Mouse (Mus musculus): Measurements from ENCODE around the gene Prr3.
A peak's percentile ranks its signal among the peaks of the same experiment; 100 is the strongest.
"Not testable (repeated sequence)": the region's sequence is repeated elsewhere in the genome, so short reads cannot be mapped to it uniquely, and the experiment has no call there.

Gene Prr3

DNA sequence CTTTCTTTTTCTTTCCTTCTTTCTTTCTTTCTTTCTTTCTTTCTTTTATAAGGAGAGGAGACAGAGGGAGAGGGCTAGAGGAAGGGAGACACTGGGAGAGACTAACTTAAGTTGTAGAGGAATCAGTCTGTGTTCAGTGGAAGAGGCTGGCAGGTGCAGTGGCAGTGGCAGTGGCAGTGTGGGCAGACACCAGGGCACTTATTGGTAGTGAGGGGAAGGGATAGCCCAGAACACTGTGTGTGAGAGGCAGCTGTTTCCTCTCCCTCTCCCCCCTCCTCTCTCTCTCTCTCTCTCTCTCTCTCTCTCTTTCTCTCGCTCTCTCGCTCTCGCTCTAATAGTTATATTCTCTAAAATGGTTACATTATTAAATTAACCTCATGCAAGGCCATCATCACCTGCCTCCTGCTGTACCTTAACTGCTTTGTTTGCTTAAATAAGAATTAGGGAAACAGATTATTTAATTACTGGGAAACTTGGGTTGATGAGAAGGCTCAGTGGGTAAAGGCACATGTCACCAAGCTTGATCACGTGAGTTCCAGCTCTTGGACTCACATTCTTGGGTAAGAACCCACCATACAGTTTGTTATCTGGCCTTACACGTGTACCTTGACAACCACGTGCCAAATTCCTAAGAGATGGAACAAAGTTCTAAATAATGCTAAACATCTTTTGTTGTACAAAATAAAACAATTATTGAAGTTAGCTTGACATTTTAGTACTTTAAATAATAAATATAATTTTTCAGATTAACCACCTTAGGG, 18.7 kb upstream of the Prr3 start:
- no peak for DNase-seq (ENCODE audit: low read depth)

DNA sequence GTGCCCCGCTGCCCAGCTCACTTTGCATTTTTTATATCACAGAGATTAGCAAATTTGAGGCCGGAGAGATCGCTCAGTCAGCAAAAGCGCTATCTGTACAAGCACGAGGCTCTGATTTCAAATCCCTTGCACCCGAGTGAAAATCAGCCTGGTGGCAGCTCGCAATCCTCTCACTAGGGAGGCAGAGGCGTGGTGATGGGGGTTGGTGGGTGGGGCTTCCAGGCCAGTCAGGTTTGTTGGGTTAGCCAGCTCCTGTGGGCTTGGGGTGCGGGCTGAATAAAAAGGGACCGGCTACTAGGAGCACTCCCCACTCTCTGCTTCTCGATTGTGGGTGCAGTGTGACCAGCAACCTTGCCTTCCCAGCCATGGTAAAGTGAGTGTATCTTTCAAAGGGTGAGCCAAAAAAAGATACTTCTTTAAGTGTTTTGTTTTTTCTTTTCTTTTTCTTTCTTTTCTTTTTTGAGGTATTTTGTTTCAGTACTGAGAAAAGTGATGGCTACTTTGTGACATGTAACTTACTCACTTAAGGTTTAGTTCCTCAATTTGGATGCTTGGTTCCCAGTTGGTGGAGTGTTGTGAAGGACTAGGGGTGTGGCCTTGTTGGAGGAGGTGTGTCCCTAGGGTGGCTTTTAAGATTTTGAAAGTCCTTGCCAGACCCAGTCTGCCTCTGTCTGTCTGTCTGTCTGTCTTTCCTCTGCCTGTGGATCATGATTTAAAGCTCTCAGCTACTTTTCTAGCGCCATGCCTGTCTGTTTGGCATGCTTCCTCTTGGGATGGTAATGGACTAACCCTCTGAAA, 17.9 kb upstream of the Prr3 start:
- no peak for DNase-seq (ENCODE audit: low read depth)

DNA sequence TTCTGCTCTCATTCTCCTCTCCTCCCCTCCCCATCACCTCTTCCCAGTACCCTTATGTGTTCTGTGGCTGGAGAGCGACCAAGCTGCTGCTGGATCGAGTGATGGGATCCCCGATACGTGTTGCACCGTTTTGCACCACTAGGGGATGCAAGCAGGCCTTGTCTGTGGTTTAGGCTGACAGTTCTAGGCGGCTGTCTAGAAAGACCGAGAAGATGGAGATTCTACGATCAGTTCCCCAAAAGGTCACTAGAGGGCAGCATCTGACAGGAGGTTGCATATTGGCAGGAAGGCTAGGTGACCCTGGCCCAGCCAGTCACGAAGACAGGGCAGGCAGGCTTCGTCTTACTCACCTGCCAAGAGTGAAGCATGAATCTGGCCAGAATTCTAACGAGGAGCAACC, 16.9 kb upstream of the Prr3 start:
- peak; percentile 97 for DNase-seq (ENCODE audit: low read depth)

DNA sequence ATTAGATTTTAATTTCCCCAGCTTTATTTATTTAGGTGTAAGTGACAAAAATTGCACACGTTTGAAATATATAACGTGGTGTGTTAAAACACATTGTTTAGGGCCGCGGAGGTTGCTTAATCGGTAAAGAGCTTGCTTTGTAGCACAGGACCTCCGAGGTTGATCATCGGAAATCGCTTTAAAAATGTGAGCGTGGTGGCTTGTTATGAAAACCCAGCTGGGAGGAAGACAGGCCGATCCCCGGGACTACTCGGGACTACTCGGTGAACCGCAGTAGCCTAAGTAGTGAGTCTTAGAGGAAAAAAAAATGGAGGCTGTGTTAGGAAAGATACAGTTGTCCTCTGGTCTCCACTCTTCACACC, 14.8 kb upstream of the Prr3 start:
- DNase-seq (ENCODE audit: low read depth): no peak

DNA sequence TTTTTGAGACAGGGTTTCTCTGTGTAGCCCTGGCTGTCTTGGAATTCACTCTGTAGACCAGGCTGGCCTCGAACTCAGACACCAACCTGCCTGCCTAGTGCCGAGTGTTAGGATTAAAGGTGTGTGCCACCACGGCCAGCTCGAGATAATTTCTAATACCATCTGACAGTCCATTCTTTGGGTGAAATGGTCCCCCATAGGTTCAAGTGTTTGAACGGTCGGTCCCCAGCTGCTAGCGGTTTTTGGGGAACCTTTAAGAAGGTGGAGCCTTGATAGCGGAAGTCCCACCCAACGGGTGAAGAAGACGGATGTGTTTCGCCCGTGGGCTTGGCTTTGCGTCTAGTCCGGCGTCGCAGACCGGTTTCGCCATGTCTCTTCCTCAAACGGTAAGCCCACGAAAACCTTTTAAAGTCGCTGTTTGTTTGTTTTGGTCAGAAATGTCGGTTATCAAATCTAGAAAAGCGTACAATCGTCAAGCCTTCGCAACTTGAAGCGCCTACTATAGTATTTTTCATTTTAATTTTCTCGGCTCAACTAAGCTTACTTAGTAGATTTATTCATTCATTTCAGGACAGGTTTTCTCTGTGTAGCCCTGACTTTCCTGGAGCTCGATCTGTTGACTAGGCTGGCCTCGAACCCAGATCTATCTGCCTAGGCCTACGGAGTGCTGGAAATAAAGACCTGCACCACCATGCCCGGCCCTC, 14.3 kb upstream of the Prr3 start:
- DNase-seq (ENCODE audit: low read depth): peak; percentile 53

DNA sequence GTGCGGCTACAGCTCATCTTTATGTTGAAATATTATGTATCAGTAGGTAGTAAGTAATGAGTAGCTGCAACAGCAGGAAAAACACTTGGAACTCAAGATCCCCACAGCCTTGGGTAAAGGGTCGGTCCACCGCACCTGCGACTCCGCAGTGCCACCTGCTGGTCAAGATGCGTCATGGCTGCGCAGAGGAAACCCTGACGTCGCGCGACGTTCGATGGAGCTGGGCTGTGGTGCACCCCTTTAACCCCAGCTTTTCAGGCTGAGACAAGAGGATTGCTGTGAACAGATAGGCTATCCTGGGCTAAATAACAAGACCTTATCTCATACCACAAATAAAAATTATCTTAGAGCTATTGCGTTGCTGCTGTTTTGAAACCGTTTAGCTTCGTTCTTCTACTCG, 13.6 kb upstream of the Prr3 start:
- DNase-seq (ENCODE audit: low read depth): peak; percentile 64

DNA sequence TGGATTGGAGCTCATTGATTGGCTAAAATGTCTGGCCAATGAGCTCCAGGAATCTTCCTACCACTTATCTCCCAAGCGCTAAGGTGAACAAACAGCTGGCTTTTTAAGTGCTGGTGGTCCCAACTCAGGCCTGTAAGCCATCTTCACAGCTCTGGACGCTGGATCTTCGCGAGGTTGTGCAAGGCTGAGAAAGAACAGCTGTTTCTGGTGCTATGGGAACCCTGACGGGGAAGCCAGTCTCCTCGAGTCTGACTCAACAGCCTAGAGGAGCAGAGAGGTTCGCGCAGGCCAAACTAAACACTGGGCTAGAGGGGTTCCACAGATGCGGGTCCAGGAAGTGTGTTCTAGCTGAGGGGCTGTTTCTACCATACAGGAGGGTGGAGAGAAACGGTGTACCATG, 11.7 kb upstream of the Prr3 start:
- no peak for DNase-seq (ENCODE audit: low read depth)

DNA sequence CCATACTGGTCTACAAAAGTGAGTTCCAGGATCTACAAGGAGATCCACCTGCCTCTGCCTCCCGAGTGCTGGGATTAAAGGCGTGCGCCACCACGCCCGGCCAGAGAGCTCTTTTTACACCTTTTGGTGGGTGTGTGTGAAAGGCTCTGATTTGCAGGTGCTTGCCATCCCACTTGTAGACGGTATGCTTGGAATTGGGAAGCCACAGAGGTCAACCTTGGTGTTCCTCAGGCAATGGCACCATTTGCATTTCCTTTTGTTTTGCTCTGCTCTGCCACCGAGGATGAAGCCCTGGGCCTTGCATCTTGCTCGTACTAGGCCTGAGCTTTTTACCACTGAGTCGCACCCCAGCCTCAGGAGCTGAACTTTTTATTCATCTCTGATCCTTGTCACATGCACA, 1.7 kb upstream of the Prr3 start:
- DNase-seq (ENCODE audit: low read depth): no peak

DNA sequence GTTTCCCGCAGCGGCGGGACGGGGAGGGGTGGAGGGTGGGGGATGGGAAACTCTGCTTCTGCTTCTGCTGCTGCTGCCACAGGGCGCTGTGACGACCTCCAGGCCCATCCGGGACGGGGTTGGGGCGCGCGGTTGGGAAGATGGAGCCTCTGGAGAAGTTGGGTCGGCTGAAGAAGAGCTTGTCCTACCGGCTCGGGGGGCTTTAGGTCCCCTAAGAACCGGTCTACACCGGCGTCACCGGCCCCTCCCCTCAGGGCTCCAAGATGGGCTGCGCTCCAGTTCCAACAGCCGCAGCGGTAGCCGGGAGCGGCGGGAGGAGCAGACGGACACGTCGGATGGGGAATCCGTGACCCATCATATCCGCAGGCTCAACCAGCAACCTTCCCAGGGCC, 323 bp upstream of the Prr3 start:
- DNase-seq (ENCODE audit: low read depth): no peak

DNA sequence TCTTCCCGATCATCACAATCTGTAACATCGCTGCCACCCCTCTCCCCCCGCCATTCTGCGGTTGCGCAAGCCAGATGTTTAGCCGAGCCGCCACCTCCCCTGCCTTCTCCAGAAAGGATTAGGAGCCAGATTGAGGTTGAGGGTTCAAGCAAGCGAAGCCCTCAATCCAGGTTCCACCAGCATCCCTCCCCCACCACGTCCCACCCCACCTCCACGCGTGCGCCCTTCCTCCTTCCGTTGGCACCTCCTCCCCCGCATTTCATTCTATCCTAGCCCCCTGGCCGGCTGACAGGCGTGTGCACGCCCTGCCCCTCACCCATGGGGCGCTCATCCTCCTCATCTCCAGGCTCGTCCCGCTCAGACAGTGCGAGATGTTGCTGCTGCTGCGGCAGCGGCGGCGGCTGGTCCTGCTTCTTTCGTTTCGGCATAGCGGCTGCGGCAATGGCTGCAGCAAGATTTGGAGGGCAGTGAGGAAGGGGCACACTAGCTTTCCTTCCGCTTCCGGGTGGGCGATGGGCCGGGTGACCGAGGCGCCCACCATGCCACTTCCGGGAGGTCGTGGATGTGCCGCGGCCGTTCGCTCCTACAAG, 1.1 kb downstream of the Prr3 start:
- DNase-seq (ENCODE audit: low read depth): no peak

DNA sequence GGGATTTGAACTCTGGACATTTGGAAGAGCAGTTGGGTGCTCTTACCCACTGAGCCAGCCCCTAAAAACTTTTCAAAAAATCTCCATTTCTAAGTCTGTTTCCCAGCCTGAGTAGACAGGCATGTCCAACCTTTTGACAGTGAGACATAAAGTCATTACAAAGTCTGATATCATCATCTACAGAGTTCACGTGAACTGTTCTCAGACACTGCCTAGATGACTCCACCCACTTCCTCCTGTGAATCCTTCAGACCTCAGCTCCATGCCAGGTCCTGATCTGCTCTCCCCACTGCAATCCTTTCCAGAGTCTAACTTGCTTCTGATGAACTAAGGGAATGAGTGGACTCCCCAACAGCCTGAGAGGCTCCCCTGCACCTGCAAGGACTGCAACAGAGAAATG, 7.9 kb downstream of the Prr3 start:
- no peak for DNase-seq (ENCODE audit: low read depth)

DNA sequence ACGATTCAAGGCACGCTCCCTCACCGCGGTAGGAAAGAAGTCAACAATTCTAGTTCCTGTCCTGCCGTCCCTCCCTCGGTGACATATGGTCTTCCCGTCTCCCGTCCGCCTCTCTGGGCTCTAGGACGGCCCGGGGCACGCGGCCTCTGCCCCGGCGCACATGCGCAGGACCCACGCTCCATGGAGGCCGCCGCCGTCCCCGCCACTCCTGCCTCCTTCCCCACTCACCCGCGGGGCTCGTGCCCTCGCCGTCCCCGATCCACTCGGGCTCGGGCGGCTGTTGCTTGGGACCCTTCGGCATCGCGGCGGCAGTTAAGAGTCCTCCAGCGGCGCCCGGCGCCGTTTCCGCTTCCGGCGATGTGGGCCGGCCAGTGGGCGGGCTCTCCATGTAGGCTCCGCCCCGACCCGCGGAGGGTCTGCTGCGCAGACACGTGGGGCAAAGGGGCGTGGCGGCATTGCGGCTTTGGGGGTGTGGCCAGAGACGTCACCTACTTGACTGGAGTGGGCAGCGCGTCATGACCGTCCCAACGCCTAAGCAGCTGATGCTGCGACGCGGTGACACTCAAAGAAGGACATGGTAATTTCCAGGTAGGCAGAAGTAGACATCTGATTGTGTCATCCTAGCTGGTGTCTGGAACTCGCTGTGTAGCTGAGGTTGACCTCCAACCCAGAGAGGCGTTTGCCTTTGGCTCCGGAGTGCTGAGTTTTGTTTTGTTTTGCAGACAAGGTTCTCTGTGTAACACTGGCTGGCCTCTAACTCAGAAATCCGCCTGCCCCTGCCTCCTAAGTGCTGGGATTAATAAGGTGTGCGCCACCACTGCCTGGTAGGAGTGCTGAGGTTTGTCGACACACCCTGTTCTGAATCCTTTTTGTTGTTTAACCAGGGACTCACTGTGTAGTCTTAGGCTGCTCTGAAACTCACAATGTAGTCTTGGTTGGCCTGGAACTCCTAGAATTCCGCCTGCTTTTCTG, 10.3 kb downstream of the Prr3 start, which contains the start of gene Abcf1:
Gene Abcf1, minus strand, starts transcription at position 344 of the 972 bp plus-strand sequence.
- peak; percentile 93 for DNase-seq (ENCODE audit: low read depth)

DNA sequence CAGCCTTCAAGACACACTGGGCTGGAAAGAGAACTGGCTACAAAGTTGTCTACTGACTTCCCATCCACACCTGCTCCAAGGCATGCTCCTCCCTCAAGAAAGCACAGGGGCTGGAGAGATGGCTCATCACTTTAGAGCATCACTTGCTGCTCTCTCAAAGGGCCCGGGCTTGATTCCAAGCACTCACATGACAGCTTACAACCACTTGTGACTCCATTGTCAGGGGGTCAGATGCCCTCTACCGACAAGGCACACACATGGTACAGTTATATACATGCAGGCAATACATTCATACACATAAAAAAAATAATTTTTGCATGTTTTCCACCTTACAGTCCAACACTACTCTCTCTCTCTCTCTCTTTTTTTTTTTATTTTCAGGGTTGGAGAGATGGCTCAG, 12.4 kb downstream of the Prr3 start:
- no peak for DNase-seq (ENCODE audit: low read depth)

DNA sequence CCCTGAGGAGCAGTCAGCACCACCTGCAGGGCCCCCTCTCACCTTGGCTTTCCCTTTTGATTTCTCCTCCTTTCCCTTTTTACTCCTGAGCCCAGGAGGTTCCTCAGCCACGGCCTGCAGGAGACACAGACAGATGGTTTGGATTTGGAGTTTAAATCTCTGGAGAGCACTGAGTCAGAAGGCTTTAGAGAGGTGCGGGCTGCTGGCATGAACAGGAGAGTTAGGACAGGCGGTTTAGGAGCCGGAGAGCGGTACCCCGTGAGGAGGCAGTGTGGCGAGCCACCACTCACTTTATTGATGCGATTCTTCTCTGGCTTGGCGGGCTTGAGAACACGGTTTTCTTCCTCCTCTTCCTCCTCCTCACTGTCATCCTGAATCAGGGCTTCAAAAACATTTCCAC, 16.8 kb downstream of the Prr3 start:
- no peak for DNase-seq (ENCODE audit: low read depth)

DNA sequence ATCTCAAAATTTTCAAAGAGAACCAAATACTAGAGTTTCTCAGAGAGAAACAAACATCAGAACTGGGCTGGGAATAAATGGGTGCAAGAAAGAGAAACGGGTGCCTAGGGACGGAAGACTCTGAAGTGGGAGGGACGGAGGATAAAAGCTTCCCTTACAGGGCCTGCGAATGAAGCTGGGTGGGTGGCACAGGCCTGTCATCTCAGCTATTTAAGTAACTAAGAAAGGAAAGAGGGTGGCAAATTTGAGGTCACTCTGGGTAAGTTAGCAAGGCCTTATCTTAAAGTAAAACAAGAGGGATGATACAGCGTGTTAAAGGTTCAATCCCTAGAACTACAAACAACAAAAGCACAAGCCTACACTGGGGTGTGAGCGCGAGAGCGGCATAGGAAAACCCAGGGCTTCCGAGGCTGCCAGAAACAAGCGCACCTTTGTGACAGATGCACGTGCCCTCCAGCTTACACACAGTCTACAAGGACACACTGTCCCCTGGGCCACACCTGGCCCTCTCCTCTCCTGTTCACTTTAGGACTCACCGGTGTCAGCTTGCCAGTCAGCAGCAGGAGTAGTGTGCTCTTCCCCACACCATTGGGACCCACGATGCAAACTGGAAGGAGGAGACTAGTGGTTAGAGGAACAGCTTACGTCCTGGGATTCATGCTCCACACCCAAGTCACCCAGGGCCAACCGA, 21.4 kb downstream of the Prr3 start:
- DNase-seq (ENCODE audit: low read depth): no peak

DNA sequence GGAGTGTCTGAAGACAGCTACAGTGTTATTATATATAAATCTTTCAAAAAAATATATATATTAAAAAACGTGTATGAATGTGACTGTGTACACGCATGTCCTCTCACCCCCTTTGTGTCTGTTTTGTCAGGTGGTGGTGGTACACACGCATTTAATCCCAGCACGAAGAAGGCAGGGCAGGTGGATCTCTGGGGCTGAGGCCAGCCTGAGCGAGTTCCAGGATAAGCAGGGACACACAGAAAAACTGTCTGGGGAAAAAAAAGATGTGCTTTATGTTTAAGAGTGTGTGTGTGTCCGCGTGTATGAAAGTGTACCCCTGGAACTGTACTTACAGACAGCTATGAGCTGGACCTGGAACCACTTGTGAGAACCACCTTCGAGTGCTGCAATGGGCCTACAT, 25.4 kb downstream of the Prr3 start:
- DNase-seq (ENCODE audit: low read depth): no peak

DNA sequence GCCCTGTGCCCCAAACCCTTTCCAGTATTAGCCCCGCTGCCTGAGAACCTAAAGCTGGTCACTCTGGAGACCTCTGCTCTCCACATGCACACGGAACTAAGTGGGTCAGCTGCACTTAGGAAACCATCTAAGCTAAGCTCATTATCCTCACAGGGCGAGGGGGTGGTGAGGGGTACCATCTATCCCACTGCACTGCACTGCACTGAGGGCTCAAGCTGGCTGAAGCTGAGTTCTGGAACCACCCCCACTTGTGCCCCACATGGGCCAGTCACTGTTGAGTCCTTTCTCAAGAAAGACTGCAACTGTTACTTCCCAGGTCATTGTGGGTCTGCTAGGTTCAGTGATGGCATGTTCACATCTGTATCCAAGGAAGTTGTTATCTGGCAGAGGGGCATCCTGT, 27.5 kb downstream of the Prr3 start:
- DNase-seq (ENCODE audit: low read depth): not testable (repeated sequence)

DNA sequence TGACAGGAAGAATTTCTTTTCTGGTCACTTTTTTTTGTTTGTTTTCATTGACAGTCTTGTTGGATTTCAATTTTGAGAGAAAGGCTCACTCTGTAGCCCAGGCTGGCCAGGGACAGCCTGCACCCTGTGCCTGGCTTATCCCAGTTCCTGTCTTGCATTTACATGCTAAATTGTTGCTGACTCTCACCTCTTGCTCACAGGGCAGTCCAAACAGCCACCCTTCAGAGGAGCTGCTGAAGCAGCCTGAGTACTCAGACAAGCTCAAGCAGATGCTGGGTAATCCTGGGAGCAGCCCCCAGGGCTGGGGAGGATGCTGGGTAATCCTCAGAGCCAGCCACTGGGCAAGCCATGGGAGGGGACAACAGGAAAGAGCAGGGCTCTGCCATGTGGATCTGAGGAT, 29.1 kb downstream of the Prr3 start:
- DNase-seq (ENCODE audit: low read depth): not testable (repeated sequence)

DNA sequence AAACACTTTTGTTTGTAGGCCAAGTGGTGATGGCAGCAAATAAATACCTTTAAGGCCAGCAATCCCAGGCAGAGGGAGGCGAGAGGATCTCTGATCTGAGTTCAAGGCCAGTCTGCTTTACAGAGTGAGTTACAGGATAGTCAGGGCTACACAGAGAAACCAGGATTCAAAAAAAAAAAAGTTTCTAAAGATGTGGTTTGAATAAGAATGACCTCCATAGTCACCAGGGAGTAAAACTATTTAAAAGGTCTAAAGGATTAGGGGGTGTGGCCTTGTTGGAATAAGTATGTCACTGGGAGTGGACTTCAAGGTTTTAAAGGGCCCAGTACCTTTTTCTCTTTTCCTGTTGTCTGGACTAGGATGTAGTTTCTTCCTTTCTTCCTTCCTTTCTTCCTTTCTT, 40.1 kb downstream of the Prr3 start:
- DNase-seq (ENCODE audit: low read depth): no peak

DNA sequence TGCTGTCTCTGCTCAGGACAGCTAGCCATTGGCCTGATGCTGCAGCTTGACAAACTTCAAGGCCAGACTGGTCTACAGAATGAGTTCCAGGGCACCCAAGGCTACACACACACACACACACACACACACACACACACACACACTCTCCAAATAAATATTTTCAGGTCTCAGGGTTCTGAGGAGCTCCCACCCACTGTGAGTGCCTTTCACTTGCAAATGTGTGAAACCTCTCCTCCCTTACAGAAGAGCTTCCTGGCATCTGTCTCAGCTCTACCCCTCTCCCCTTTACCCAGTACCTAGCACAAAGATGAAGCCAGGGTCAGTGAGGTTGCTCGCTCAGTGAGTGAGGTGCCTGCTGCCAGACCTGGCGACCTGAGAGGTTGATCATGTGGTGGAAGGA, 40.9 kb downstream of the Prr3 start:
- no peak for DNase-seq (ENCODE audit: low read depth)
